Mouse (Mus musculus) liver, postnatal 0 days (tissue): ENCODE data around the gene Zfp428.

Experiments used
- CTCF ChIP-seq: sonication (generic); IDR thresholded peaks from 2 replicates; pipeline ENCODE4 v1.5.1; 2016; ENCODE audit warnings: antibody characterized with exemption, low read depth
- EP300 ChIP-seq: IDR thresholded peaks from 2 replicates; pipeline ENCODE4 v1.6.1; 2016; ENCODE audit warnings: antibody characterized with exemption, low read depth, mild to moderate bottlenecking

- TF ChIP-seq EP300 (no peak), CTCF (no peak)
These were observed 23.5 kb downstream of the Zfp428 start, which contains the start of gene Irgq for GRCm38 (mm10) chr7:24530062-24530931.
